Mouse (Mus musculus) lung, embryonic 16.5 days (tissue): ENCODE data around the gene Cyp1a1. TPM values are rescaled to one million over a fixed set of nuclear protein-coding genes. Genes with fewer than 3 reads are reported as not detected.

Experiments used
- ATAC-seq: fragments of 200-750 bp; cut with Nextera tagmentation; 2 replicates; pipeline ENCODE4 v1.8.0; 2017; ENCODE audit warnings: low read depth, mild to moderate bottlenecking, moderate library complexity
- H3K27ac ChIP-seq: fragments of 300-500 bp; sonication (generic); 2 replicates; pipeline ENCODE4 v1.5.1; 2014; ENCODE audit warnings: mild to moderate bottlenecking, control low read depth, low read length
- H3K27me3 ChIP-seq: fragments of 300-500 bp; sonication (generic); 2 replicates; pipeline ENCODE4 v1.6.1; 2014; ENCODE audit warnings: low read depth, low read length, mixed read lengths; ENCODE audit not compliant: control insufficient read depth, insufficient read depth
- H3K36me3 ChIP-seq: fragments of 300-500 bp; sonication (generic); 2 replicates; pipeline ENCODE4 v1.6.1; 2014; ENCODE audit warnings: low read length; ENCODE audit not compliant: control insufficient read depth, insufficient read depth
- H3K4me1 ChIP-seq: fragments of 300-500 bp; sonication (generic); replicated peaks from 2 replicates; pipeline ENCODE4 v1.6.1; 2014; ENCODE audit warnings: low read length, mixed read lengths; ENCODE audit not compliant: control insufficient read depth, insufficient read depth
- H3K4me2 ChIP-seq: fragments of 300-500 bp; sonication (generic); 2 replicates; pipeline ENCODE4 v1.6.1; 2014; ENCODE audit warnings: low read depth, low read length, control low read depth
- H3K4me3 ChIP-seq: fragments of 300-500 bp; sonication (generic); 2 replicates; pipeline ENCODE4 v1.5.1; 2014; ENCODE audit warnings: mild to moderate bottlenecking, low read length, control low read depth
- H3K9ac ChIP-seq: fragments of 300-500 bp; sonication (generic); 2 replicates; pipeline ENCODE4 v1.6.1; 2014; ENCODE audit warnings: low read length, control low read depth
- H3K9me3 ChIP-seq: fragments of 300-500 bp; sonication (generic); 2 replicates; pipeline ENCODE4 v1.6.1; 2016; ENCODE audit warnings: low read length; ENCODE audit not compliant: control insufficient read depth
- WGBS: fragments of 180-500 bp; shearing (Covaris S2); extraction: QIAGEN DNeasy Blood & Tissue Kit; methylation state at CpG from one replicate; pipeline ENCODE4 v1.1.7; 2014; 5-methylcytosine and 5-hydroxymethylcytosine counted together
- polyA plus RNA-seq: library from polyadenylated mRNA; unstranded; fragments of >200 nt; fragmentation: Nextera tagmentation; extraction: Ambion mirVana; gene quantifications from 2 replicates; pipeline ENCODE4 v1.2.1, GENCODE M21; 2015

Gene Cyp1a1
- polyA plus RNA-seq, 1 experiment from 2014 or later: not detected

- Histone ChIP-seq H3K4me3 (no peak overlapping the region), H3K9ac (no peak overlapping the region), H3K27me3 (no peaks in the 10 kb centered on the region), H3K27ac (no peak overlapping the region), H3K9me3 (no peaks in the 10 kb centered on the region), H3K4me1 (no peaks in the 10 kb centered on the region), H3K4me2 (no peak overlapping the region), H3K36me3 (no peaks in the 10 kb centered on the region)
- 75% methylated on average over 5 of the region's 5 CpGs for WGBS
- ATAC-seq: no peak
Observed at GRCm38 (mm10) chr9:57686011-57686410, 1.7 kb upstream of the Cyp1a1 start.

GRCm38 (mm10) chr9:57688158-57688557 is 430 bp downstream of the Cyp1a1 start:
- Histone ChIP-seq H3K4me3 (no peak overlapping the region), H3K27me3 (no peaks in the 10 kb centered on the region), H3K4me2 (no peak overlapping the region), H3K27ac (no peak overlapping the region), H3K36me3 (no peaks in the 10 kb centered on the region), H3K9ac (no peak overlapping the region), H3K9me3 (no peaks in the 10 kb centered on the region), H3K4me1 (no peaks in the 10 kb centered on the region)
- WGBS: 32% methylated on average over 2 of the region's 2 CpGs
- ATAC-seq: no peak

- Histone ChIP-seq H3K9me3 (no peaks in the 10 kb centered on the region), H3K4me1 (no peaks in the 10 kb centered on the region), H3K4me3 (no peak overlapping the region), H3K27ac (no peak overlapping the region), H3K9ac (no peak overlapping the region), H3K4me2 (no peak overlapping the region), H3K36me3 (no peaks in the 10 kb centered on the region), H3K27me3 (no peaks in the 10 kb centered on the region)
- ATAC-seq: no peak
- 35% methylated on average over 2 of the region's 2 CpGs for WGBS
Observed at GRCm38 (mm10) chr9:57688606-57689005, 878 bp downstream of the Cyp1a1 start.

- H3K4me1 ChIP-seq: peaks cover 9% of the 10 kb centered on the region
- H3K27ac ChIP-seq: no peak overlapping the region
- no peaks in the 10 kb centered on the region for H3K36me3 ChIP-seq
- no peak overlapping the region for H3K4me3 ChIP-seq
- H3K27me3 ChIP-seq: peaks cover 28% of the 10 kb centered on the region
- no peak for ATAC-seq
- no peaks in the 10 kb centered on the region for H3K9me3 ChIP-seq
- no peak overlapping the region for H3K9ac ChIP-seq
- WGBS: 84% methylated on average over 2 of the region's 2 CpGs
- H3K4me2 ChIP-seq: no peak overlapping the region
Observed at GRCm38 (mm10) chr9:57694108-57694507, 6.4 kb downstream of the Cyp1a1 start.

GRCm38 (mm10) chr9:57696380-57697285 is 8.9 kb downstream of the Cyp1a1 start:
- no peak overlapping the region for H3K27ac ChIP-seq
- H3K4me3 ChIP-seq: peak overlapping the region; percentile 47
- peaks cover 28% of the 10 kb centered on the region for H3K27me3 ChIP-seq
- H3K9me3 ChIP-seq: no peaks in the 10 kb centered on the region
- H3K4me2 ChIP-seq: peak overlapping the region; percentile 69
- no peak; the same call in 1 of the 2 replicates for ATAC-seq
- H3K9ac ChIP-seq: peak overlapping the region; percentile 46
- 2% methylated on average over 42 of the region's 42 CpGs for WGBS
- no peaks in the 10 kb centered on the region for H3K36me3 ChIP-seq
- H3K4me1 ChIP-seq: peaks cover 9% of the 10 kb centered on the region

GRCm38 (mm10) chr9:57697380-57697779 is 9.7 kb downstream of the Cyp1a1 start:
- H3K4me2 ChIP-seq: no peak overlapping the region
- no peak overlapping the region for H3K4me3 ChIP-seq
- 13% methylated on average over 4 of the region's 4 CpGs for WGBS
- no peak overlapping the region for H3K9ac ChIP-seq
- peaks cover 28% of the 10 kb centered on the region for H3K27me3 ChIP-seq
- H3K4me1 ChIP-seq: peaks cover 9% of the 10 kb centered on the region
- no peaks in the 10 kb centered on the region for H3K9me3 ChIP-seq
- H3K27ac ChIP-seq: no peak overlapping the region
- ATAC-seq: peak; percentile 23; the same call in 1 of the 2 replicates
- no peaks in the 10 kb centered on the region for H3K36me3 ChIP-seq

- no peak overlapping the region for H3K27ac ChIP-seq
- H3K4me1 ChIP-seq: peaks cover 9% of the 10 kb centered on the region
- H3K9me3 ChIP-seq: no peaks in the 10 kb centered on the region
- 68% methylated on average over 1 of the region's 1 CpGs for WGBS
- no peak overlapping the region for H3K4me3 ChIP-seq
- no peak overlapping the region for H3K9ac ChIP-seq
- no peak overlapping the region for H3K4me2 ChIP-seq
- ATAC-seq: no peak
- peaks cover 28% of the 10 kb centered on the region for H3K27me3 ChIP-seq
- no peaks in the 10 kb centered on the region for H3K36me3 ChIP-seq
Observed at GRCm38 (mm10) chr9:57698466-57699150, 10.9 kb downstream of the Cyp1a1 start.

- no peak for ATAC-seq
- Histone ChIP-seq H3K9me3 (peaks cover 3% of the 10 kb centered on the region; the same call in 1 of the 2 replicates), H3K4me1 (peaks cover 9% of the 10 kb centered on the region), H3K4me2 (no peak overlapping the region), H3K4me3 (no peak overlapping the region), H3K27ac (no peak overlapping the region), H3K27me3 (no peaks in the 10 kb centered on the region), H3K9ac (no peak overlapping the region), H3K36me3 (no peaks in the 10 kb centered on the region)
- WGBS: 90% methylated on average over 3 of the region's 3 CpGs
Observed at GRCm38 (mm10) chr9:57706496-57706895, 18.8 kb downstream of the Cyp1a1 start.

GRCm38 (mm10) chr9:57708068-57708719 is 20.5 kb downstream of the Cyp1a1 start, which contains the start of gene Edc3:
Gene Edc3, plus strand, starts transcription at chr9:57708540.
- H3K9me3 ChIP-seq: peaks cover 3% of the 10 kb centered on the region; the same call in 1 of the 2 replicates
- WGBS: under 1% methylated on average over 23 of the region's 23 CpGs
- peak within 1 kb of the TSS; percentile 92 for H3K9ac ChIP-seq
- ATAC-seq: peak; percentile 98
- H3K36me3 ChIP-seq: no peaks in the 10 kb centered on the region; the same call in 1 of the 2 replicates
- peak within 1 kb of the TSS; percentile 87 for H3K27ac ChIP-seq
- peak within 1 kb of the TSS; percentile 93 for H3K4me3 ChIP-seq
- H3K4me2 ChIP-seq: peak within 1 kb of the TSS; percentile 86
- H3K27me3 ChIP-seq: no peaks in the 10 kb centered on the region
- peaks cover 9% of the 10 kb centered on the region for H3K4me1 ChIP-seq
